Mouse (Mus musculus): Measurements from ENCODE around the gene Camsap2.

Gene Camsap2

DNA sequence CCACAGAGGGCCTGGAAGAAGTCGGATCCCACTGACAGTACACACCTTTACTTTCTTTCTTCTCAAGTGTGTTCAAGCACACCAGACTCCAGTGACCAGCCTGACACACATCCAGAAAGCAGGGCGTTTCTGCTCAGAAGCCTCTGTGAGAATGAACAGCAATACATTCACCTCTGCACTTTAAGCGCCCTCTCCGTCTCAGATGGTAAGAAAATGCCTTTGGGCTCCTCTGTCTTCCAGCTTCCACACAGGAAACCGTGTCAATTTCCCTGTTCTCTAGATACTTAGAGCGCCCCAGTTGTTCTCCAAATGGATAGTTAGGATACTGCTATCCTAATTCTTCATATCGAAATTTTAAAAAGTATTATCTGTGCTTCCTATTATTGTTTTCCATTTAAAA is 2.2 kb downstream of the Camsap2 start:
- no peak for DNase-seq

DNA sequence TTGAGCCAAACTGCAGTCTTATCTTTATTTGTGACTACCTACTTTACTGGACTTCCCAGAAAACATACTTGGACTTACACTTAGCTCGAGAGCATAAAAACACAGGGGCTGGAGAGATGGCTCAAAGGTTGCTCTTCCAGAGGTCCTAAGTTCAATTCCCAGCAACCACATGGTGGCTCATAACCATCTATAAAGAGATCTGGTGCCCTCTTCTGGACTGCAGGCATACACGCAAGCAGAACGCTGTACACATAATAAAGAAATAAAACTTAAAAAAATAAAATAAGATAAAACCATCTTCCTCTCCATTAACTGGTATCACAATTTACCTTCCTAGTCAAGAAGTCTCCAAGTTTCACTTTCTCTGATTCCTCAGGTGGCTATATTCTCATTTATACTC is 5.4 kb downstream of the Camsap2 start:
- no peak for DNase-seq

- no peak for DNase-seq
Measured at GRCm38 (mm10) chr1:136334743-136335142, 11.2 kb downstream of the Camsap2 start.

DNA sequence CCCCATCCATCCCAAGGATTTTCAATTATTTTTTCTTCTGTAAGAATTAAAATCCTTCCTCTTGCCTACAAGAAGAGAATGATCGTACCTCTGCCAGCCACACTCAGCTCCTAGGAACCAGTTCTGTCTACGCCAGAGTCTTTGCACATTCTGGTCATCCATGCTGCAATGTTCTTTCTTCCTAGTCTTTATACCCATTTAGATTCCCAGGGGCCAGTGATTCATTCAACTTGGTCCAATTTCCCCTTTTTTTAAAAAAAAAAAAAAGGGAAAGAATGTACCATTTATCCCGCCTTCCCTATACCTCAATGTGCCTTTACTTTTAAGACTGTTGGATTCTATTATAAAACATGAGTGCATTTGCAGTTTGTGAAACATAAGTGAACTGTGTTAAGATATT is 12.4 kb downstream of the Camsap2 start:
- no peak for DNase-seq

DNA sequence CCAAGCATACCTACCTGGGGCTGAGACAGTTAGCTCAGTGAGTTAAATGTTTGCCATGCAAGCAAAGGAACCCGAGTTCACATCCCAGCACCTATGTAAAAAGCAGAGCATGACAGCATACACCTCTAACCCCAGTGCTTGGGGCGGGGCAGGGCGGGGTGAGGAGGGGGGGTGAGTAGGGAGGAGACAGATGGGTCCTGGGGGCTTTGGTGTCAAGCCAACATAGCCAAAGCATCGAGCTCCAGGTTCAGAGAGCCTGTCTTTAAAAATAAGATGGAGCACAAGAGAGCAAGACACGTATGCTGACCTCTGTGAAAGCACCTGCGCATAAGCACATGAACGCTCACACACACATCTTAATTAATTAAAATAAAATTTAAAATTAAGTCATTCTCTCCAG is 12.8 kb downstream of the Camsap2 start:
- no peak for DNase-seq

GRCm38 (mm10) chr1:136331836-136332235 is 14.1 kb downstream of the Camsap2 start:
- DNase-seq, result no peak

- no peak for DNase-seq
Measured at GRCm38 (mm10) chr1:136329426-136329825, 16.5 kb downstream of the Camsap2 start.

GRCm38 (mm10) chr1:136328640-136329039 is 17.3 kb downstream of the Camsap2 start:
- DNase-seq, result no peak

- DNase-seq, result no peak
Measured at GRCm38 (mm10) chr1:136327638-136328037, 18.3 kb downstream of the Camsap2 start.

- DNase-seq, result no peak
Measured at GRCm38 (mm10) chr1:136325933-136326332, 20.0 kb downstream of the Camsap2 start.

GRCm38 (mm10) chr1:136322331-136322730 is 23.6 kb downstream of the Camsap2 start:
- DNase-seq, result no peak

- DNase-seq, result no peak
Measured at GRCm38 (mm10) chr1:136316317-136316716, 29.6 kb downstream of the Camsap2 start.

GRCm38 (mm10) chr1:136309193-136309592 is 36.7 kb downstream of the Camsap2 start:
- no peak for DNase-seq

DNA sequence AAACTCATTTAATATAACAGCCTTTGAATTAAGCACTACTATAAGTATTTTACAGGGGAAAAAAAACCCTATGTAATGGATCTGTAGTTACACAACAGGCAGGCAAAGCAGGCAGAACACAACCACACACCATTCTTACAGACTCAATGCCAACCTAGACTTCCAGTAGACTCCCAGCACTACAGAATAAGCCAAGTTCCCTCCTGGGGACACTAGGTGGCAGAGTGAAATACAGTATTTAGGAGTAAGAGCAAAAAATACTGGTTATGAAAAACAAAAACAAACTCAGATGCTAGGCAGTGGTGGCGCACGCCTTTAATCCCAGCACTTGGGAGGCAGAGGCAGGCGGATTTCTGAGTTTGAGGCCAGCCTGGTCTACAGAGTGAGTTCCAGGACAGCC is 39.5 kb downstream of the Camsap2 start:
- DNase-seq, result no peak

- DNase-seq, result no peak
Measured at GRCm38 (mm10) chr1:136293961-136294360, 51.9 kb downstream of the Camsap2 start.

DNA sequence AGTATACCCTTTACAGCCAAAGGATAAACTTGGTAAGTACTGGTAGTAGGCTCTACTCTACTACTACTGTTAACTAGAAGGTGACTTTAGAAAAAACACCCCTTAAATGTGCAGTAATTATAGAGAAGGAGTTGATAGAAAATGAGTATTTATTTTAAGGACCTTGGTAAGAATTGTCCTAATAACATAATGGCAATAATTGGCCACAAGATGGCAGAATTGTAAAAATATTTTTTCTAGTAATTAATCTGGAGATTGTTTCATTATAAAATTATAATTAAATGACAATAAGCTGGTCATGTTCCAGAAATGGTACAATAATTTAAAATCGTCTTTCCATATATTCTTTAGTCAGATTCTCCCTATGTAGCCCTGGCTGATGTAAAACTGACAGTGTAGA is 56.1 kb downstream of the Camsap2 start:
- DNase-seq, result no peak

DNA sequence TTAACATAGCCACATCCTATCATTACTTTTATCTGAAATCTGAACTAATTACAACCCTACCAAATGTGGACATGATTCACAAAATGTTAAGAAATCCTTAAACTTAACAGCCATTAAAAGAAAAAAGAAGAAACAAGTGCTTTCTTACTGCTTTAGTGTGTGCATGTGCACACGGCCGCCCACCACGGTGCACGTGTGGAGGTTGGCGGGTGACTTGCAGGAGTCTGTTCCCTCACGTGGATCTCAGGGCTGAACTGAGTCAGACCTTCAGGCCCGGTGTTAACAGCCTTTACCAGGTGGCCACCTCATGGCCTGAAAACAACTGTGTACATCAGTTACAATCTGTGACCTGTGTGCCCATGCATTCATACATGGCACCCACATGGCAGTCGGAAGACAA is 68.5 kb downstream of the Camsap2 start:
- DNase-seq, result no peak

GRCm38 (mm10) chr1:136268224-136268623 is 77.7 kb downstream of the Camsap2 start:
- no peak for DNase-seq

- DNase-seq, result no peak
Measured at GRCm38 (mm10) chr1:136266127-136266526, 79.8 kb downstream of the Camsap2 start.

DNA sequence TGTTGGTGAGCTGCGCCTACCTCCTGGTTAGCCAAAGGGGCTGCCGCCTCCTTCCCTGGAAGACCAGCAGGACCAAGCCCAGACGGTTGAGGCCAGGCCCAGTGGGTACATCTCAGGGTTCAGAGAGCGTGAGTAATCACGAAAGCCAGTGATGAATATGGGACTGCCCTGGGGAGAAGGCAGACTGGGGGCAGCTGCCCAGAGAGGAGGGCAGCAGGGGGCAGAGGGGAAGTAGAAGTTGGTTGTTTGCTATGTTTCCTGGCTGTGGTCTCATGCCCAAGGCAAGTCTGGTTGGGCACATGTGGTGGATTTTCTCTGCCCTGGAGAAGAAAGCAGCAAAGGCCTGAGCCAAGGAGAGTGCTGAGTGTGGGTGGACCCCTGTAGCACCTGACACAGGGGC is 82.5 kb downstream of the Camsap2 start:
- DNase-seq, result no peak

- no peak for DNase-seq
Measured at GRCm38 (mm10) chr1:136260635-136261238, 85.2 kb downstream of the Camsap2 start, which contains the start of gene Gpr25. Gene Gpr25 (minus strand): TSS chr1:136260873.

- DNase-seq, result peak; percentile 69
Measured at GRCm38 (mm10) chr1:136259893-136260634, 85.8 kb downstream of the Camsap2 start.

DNA sequence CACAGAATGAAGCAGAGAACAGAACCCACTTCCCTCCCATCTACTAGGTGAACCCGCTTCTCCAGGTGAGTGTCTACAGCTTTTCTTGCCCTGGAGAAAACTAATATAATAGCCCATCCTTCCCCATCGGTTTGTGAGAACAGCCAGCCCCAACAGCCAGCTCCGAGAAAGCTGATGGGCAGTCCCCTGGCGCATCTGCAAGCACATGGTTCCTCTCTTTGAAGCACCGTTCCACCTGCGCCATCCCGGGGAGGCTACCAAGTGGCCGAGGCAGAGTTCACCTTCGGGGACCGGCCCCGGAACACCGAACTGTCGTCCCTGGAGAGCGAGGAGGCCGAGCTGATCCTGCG is 86.4 kb downstream of the Camsap2 start:
- no peak for DNase-seq

GRCm38 (mm10) chr1:136258495-136258894 is 87.4 kb downstream of the Camsap2 start:
- DNase-seq, result no peak

- no peak for DNase-seq
Measured at GRCm38 (mm10) chr1:136255657-136256056, 90.2 kb downstream of the Camsap2 start.
